Comparison of ENCODE assay signal across 24 mouse cellular contexts in the genomic region with DNA sequence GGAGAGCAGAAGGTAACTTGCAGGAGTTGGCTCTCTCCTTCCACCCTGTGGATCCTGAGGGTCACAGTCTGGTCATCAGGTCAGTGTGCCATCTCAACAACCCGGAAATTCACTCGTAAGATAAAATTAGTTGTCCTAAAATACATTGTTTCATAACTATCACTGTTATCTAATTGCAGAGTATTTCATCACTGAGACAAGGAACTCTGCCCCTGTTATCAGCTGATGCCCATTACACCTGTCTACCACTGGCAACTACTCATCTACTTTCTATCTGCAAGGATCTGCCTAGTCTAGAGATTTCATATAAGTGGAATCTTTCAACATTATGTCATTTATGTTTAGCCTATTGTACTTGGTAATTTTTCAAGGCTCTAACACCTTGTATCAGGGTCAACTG.
"Had no signal": no experiment of that assay in that cellular context is flagged by ENCODE, and none has a peak within 500 bp of the region (broad histone marks: within the 10 kb centered on the region; RNA-seq: fewer than 3 reads in every experiment).

No protein-coding gene starts in this region.

- H3K9ac ChIP-seq: heart, embryonic 12.5 days; hindbrain, embryonic 13.5 days; hindbrain, embryonic 15.5 days; kidney, embryonic 15.5 days; limb, embryonic 12.5 days; liver, embryonic 12.5 days; liver, embryonic 14.5 days had no signal

- H3K4me1 ChIP-seq: heart, embryonic 10.5 days; heart, embryonic 12.5 days; hindbrain, embryonic 13.5 days; hindbrain, embryonic 15.5 days; kidney, embryonic 15.5 days; limb, embryonic 10.5 days; limb, embryonic 12.5 days; liver, embryonic 12.5 days had no signal

- H3K27ac ChIP-seq: heart, embryonic 10.5 days; hindbrain, embryonic 13.5 days; hindbrain, embryonic 15.5 days; hindbrain, postnatal 0 days; kidney, embryonic 15.5 days; kidney, postnatal 0 days; layer of hippocampus, adult 2 months; left cerebral cortex, adult 2 months; limb, embryonic 10.5 days; limb, embryonic 12.5 days; liver, embryonic 12.5 days; liver, embryonic 14.5 days had no signal

- ATAC-seq: hindbrain, postnatal 0 days; liver, embryonic 12.5 days had no signal

- H3K9me3 ChIP-seq: heart, embryonic 10.5 days; heart, embryonic 12.5 days; hindbrain, embryonic 13.5 days; hindbrain, embryonic 15.5 days; kidney, embryonic 15.5 days; limb, embryonic 10.5 days; liver, embryonic 12.5 days had no signal

- DNase-seq: gastrocnemius, postnatal 14 days; gastrocnemius, postnatal 36 days; heart, adult 18-20 months; heart, postnatal 14 days; heart, postnatal 36 days; kidney, adult 11 months; kidney, adult 2 months; kidney, adult 9 months; kidney, postnatal 14 days; kidney, postnatal 36 days; liver had no signal

- H3K4me2 ChIP-seq: heart, embryonic 12.5 days; hindbrain, embryonic 13.5 days; hindbrain, embryonic 15.5 days; kidney, embryonic 15.5 days; limb, embryonic 12.5 days; liver, embryonic 12.5 days had no signal

- H3K4me3 ChIP-seq: heart, embryonic 10.5 days; heart, embryonic 12.5 days; hindbrain, embryonic 13.5 days; hindbrain, embryonic 15.5 days; kidney, embryonic 15.5 days; layer of hippocampus, adult 2 months; left cerebral cortex, adult 2 months; limb, embryonic 10.5 days; limb, embryonic 12.5 days; liver, embryonic 12.5 days had no signal

- H3K27me3 ChIP-seq: heart, embryonic 12.5 days; hindbrain, embryonic 13.5 days; hindbrain, embryonic 15.5 days; kidney, embryonic 15.5 days; limb, embryonic 12.5 days; liver, embryonic 12.5 days had no signal
